Mouse (Mus musculus) ES-E14 (cell line): Measurements from ENCODE around the gene Mrps10.

ENCODE experiments used
- HCFC1 ChIP-seq: IDR thresholded peaks from 2 replicates; pipeline ENCODE4 v1.6.1; 2012; ENCODE audit warnings: low read length, inconsistent platforms, borderline replicate concordance; ENCODE audit not compliant: insufficient read depth
- ZC3H11A ChIP-seq: IDR thresholded peaks from 2 replicates; pipeline ENCODE4 v1.6.1; 2012; ENCODE audit warnings: low read depth, mild to moderate bottlenecking, inconsistent platforms, low read length, borderline replicate concordance
- ZNF384 ChIP-seq: IDR thresholded peaks from 2 replicates; pipeline ENCODE4 v1.6.1; 2012; ENCODE audit warnings: low read depth, low read length, inconsistent platforms

GRCm38 (mm10) chr17:47343121-47343520, 25.6 kb upstream of the Mrps10 start:
- TF ChIP-seq ZNF384 (no peak), HCFC1 (no peak), ZC3H11A (no peak)
